Mouse (Mus musculus) ES-E14 (cell line): ENCODE measurements at regions not wholly inside any gene's neighbourhood (a gene's known extent, or its start where the extent isn't known, plus 50 kb on each side); places are given as distances from the start of the nearest gene placed in this dataset.
A peak's percentile ranks its signal among the peaks of the same experiment; 100 is the strongest.

Experiments used
- DNase-seq: peaks from one replicate; pipeline ENCODE4 v3.0.0-alpha.2; 2013; ENCODE audit warnings: low read depth, low spot score
- H3K27ac ChIP-seq: 2 replicates; pipeline ENCODE4 v1.5.1; 2012; ENCODE audit warnings: low read depth, mild to moderate bottlenecking, low read length, moderate library complexity, mixed read lengths; ENCODE audit not compliant: poor library complexity, insufficient read depth, severe bottlenecking
- H3K36me3 ChIP-seq: 2 replicates; pipeline ENCODE4 v1.6.1; 2012; ENCODE audit warnings: mild to moderate bottlenecking, low read length, moderate library complexity, mixed read lengths; ENCODE audit not compliant: control insufficient read depth, poor library complexity, insufficient read depth, severe bottlenecking
- H3K4me1 ChIP-seq, 2 experiments: fragments of 150-350 bp in 1 of 2; sonication (generic) in 1 of 2; 2 replicates each; pipeline ENCODE4 v1.6.1; 2012; ENCODE audit warnings: low read length in 2 of 2, mild to moderate bottlenecking in 1 of 2, mixed read lengths in 1 of 2; ENCODE audit not compliant: control insufficient read depth in 2 of 2, insufficient read depth in 2 of 2, poor library complexity in 1 of 2
- H3K4me3 ChIP-seq, 2 experiments: fragments of 150-350 bp in 1 of 2; sonication (generic) in 1 of 2; 2 replicates each; pipeline ENCODE4 v1.5.1; 2012; ENCODE audit warnings: low read length in 2 of 2, low read depth in 1 of 2, mild to moderate bottlenecking in 1 of 2, mixed read lengths in 1 of 2; ENCODE audit not compliant: insufficient read depth in 1 of 2, poor library complexity in 1 of 2, severe bottlenecking in 1 of 2
- H3K9ac ChIP-seq: 2 replicates; pipeline ENCODE4 v1.6.1; 2012; ENCODE audit warnings: low read depth, mild to moderate bottlenecking, low read length, mixed read lengths; ENCODE audit not compliant: poor library complexity, insufficient read depth, severe bottlenecking
- H3K9me3 ChIP-seq: fragments of 150-350 bp; sonication (generic); 2 replicates; pipeline ENCODE4 v1.6.1; 2012; ENCODE audit warnings: low read depth, mild to moderate bottlenecking, low read length; ENCODE audit not compliant: control insufficient read depth, insufficient read depth
- CHD2 ChIP-seq: IDR thresholded peaks from 2 replicates; pipeline ENCODE4 v1.6.1; 2014; ENCODE audit warnings: mild to moderate bottlenecking, low read depth, low read length, inconsistent platforms
- HCFC1 ChIP-seq: IDR thresholded peaks from 2 replicates; pipeline ENCODE4 v1.6.1; 2012; ENCODE audit warnings: low read length, inconsistent platforms, borderline replicate concordance; ENCODE audit not compliant: insufficient read depth
- MAFK ChIP-seq: IDR thresholded peaks from 2 replicates; pipeline ENCODE4 v1.6.1; 2014; ENCODE audit warnings: mild to moderate bottlenecking, low read depth, low read length, inconsistent platforms; ENCODE audit not compliant: insufficient read depth
- ZC3H11A ChIP-seq: IDR thresholded peaks from 2 replicates; pipeline ENCODE4 v1.6.1; 2012; ENCODE audit warnings: low read depth, mild to moderate bottlenecking, inconsistent platforms, low read length, borderline replicate concordance
- ZNF384 ChIP-seq: IDR thresholded peaks from 2 replicates; pipeline ENCODE4 v1.6.1; 2012; ENCODE audit warnings: low read depth, low read length, inconsistent platforms
- in situ Hi-C, 2 experiments: fragments of 600-800 bp; cut with MboI; formaldehyde crosslinking; loops; one replicate each; pipeline ENCODE4 v1.15.1; 2025; ENCODE audit warnings: low sequenced_read_pairs in 2 of 2, inconsistent platforms in 1 of 2; ENCODE audit not compliant: unreplicated experiment in 2 of 2

- Histone ChIP-seq H3K9ac (no peak overlapping the region), H3K4me3 (no peak overlapping the region), H3K9me3 (no peaks in the 10 kb centered on the region), H3K36me3 (no peaks in the 10 kb centered on the region), H3K4me1 (no peaks in the 10 kb centered on the region), H3K27ac (no peak overlapping the region)
- no peak for TF ChIP-seq HCFC1
- no peak for TF ChIP-seq ZC3H11A
- TF ChIP-seq ZNF384 = no peak
- no peak for TF ChIP-seq CHD2
- TF ChIP-seq MAFK = no peak
- no peak for DNase-seq
- in situ Hi-C loops = no loop called here
Measured at GRCm38 (mm10) chr12:7820718-7821117, 156.7 kb upstream of the Apob start.

- no peak for DNase-seq
- Histone ChIP-seq H3K27ac (no peak overlapping the region), H3K9ac (no peak overlapping the region), H3K4me1 (no peaks in the 10 kb centered on the region), H3K4me3 (no peak overlapping the region), H3K9me3 (no peaks in the 10 kb centered on the region), H3K36me3 (no peaks in the 10 kb centered on the region)
- TF ChIP-seq ZNF384 (no peak), MAFK (no peak), CHD2 (no peak), HCFC1 (no peak), ZC3H11A (no peak)
- in situ Hi-C loops = no loop called here
Measured at GRCm38 (mm10) chr12:7835731-7836130, 141.7 kb upstream of the Apob start.

GRCm38 (mm10) chr12:7853876-7854275 is 123.6 kb upstream of the Apob start:
- H3K36me3 ChIP-seq = no peaks in the 10 kb centered on the region
- in situ Hi-C loops = no loop called here
- TF ChIP-seq HCFC1 (no peak), ZNF384 (no peak), ZC3H11A (no peak), MAFK (no peak), CHD2 (no peak)
- DNase-seq = no peak
- no peak overlapping the region for H3K9ac ChIP-seq
- H3K27ac ChIP-seq = no peak overlapping the region
- H3K4me3 ChIP-seq = no peak overlapping the region
- H3K4me1 ChIP-seq = no peaks in the 10 kb centered on the region
- H3K9me3 ChIP-seq = no peaks in the 10 kb centered on the region

- no peaks in the 10 kb centered on the region for H3K36me3 ChIP-seq
- no peaks in the 10 kb centered on the region for H3K4me1 ChIP-seq
- no peak for TF ChIP-seq HCFC1
- H3K4me3 ChIP-seq = no peak overlapping the region
- in situ Hi-C loops = no loop called here
- DNase-seq = no peak
- no peak overlapping the region for H3K27ac ChIP-seq
- H3K9ac ChIP-seq = no peak overlapping the region
- H3K9me3 ChIP-seq = no peaks in the 10 kb centered on the region
Measured at GRCm38 (mm10) chr12:7855683-7856082, 121.8 kb upstream of the Apob start.

GRCm38 (mm10) chr12:7859533-7859932 is 117.9 kb upstream of the Apob start:
- Histone ChIP-seq H3K9ac (no peak overlapping the region), H3K4me3 (peak overlapping the region; percentile 25 to 30; a peak in 3 of 4 replicates), H3K27ac (no peak overlapping the region), H3K4me1 (no peaks in the 10 kb centered on the region), H3K36me3 (no peaks in the 10 kb centered on the region), H3K9me3 (no peaks in the 10 kb centered on the region)
- DNase-seq = peak; percentile 20
- no peak for TF ChIP-seq HCFC1
- no peak for TF ChIP-seq MAFK
- no peak for TF ChIP-seq CHD2
- in situ Hi-C loops = no loop called here
